Comparison of ENCODE assay signal across 23 mouse cellular contexts in genomic region chr19:38276226-38276625, GRCm38 (mm10). TPM values are rescaled to one million over a fixed set of nuclear protein-coding genes. Genes with fewer than 3 reads are reported as not detected.
DNase-seq lines count a peak whose midpoint lies in the region; ATAC-seq and TF ChIP-seq lines count a peak whose summit lies in the region.
"Had no signal": no experiment of that assay in that cellular context is flagged by ENCODE, and none has a peak within 500 bp of the region (broad histone marks: within the 10 kb centered on the region; RNA-seq: fewer than 3 reads in every experiment).

No protein-coding gene starts in this region.

- peak; percentile 17 for DNase-seq in heart, adult 11 months
- no peak for DNase-seq in heart, postnatal 14 days
- peak; percentile 75 for DNase-seq in midbrain, embryonic 11.5 days (ENCODE audit: low spot score, missing footprints)
- DNase-seq in midbrain, postnatal 0 days (ENCODE audit: low spot score) = no peak
- no peak for DNase-seq in spleen, postnatal 4 days (ENCODE audit: low spot score in 2 of 2)
- DNase-seq: adrenal gland, adult 2 months; adrenal gland, postnatal 14 days; cerebellum, adult 11-12 months; cerebellum, adult 8-10 months; cerebellum, postnatal 10 days; cerebellum, postnatal 36 days; gastrocnemius, postnatal 25 days; heart, adult 2 months had no signal

- H3K4me1 ChIP-seq in midbrain, embryonic 11.5 days (ENCODE audit: control insufficient read depth, insufficient read depth, low read length) = no peaks in the 10 kb centered on the region
- no peaks in the 10 kb centered on the region for H3K4me1 ChIP-seq in midbrain, postnatal 0 days (ENCODE audit: insufficient read depth, low read length)
- H3K4me1 ChIP-seq in cortical plate, adult 2 months (ENCODE audit: control insufficient read depth, insufficient read depth, low read length) = peaks cover 26% of the 10 kb centered on the region
- H3K4me1 ChIP-seq: forebrain, embryonic 12.5 days; heart, embryonic 10.5 days; heart, embryonic 13.5 days; hindbrain, embryonic 12.5 days; hindbrain, embryonic 15.5 days had no signal

- H3K4me2 ChIP-seq in midbrain, embryonic 11.5 days = no peak overlapping the region
- H3K4me2 ChIP-seq in midbrain, postnatal 0 days (ENCODE audit: low read depth, low read length, poor library complexity, severe bottlenecking) = no peak overlapping the region
- H3K4me2 ChIP-seq: forebrain, embryonic 12.5 days; heart, embryonic 13.5 days; hindbrain, embryonic 12.5 days; hindbrain, embryonic 15.5 days had no signal

- no peak overlapping the region for H3K9ac ChIP-seq in midbrain, embryonic 11.5 days (ENCODE audit: low read length)
- H3K9ac ChIP-seq in midbrain, postnatal 0 days (replicated peaks; ENCODE audit: low read length, poor library complexity, severe bottlenecking) = no peak overlapping the region
- H3K9ac ChIP-seq: forebrain, embryonic 12.5 days; heart, embryonic 13.5 days; hindbrain, embryonic 12.5 days; hindbrain, embryonic 15.5 days had no signal

- no peak overlapping the region for H3K27ac ChIP-seq in midbrain, embryonic 11.5 days (ENCODE audit: low read depth, low read length)
- no peak overlapping the region for H3K27ac ChIP-seq in midbrain, postnatal 0 days (ENCODE audit: low read depth, low read length)
- H3K27ac ChIP-seq in cortical plate, adult 2 months (ENCODE audit: insufficient read depth, low read length) = peak overlapping the region; percentile 72
- H3K27ac ChIP-seq: forebrain, embryonic 12.5 days; heart, adult 2 months; heart, embryonic 10.5 days; heart, embryonic 13.5 days; hindbrain, embryonic 12.5 days; hindbrain, embryonic 15.5 days had no signal

- ATAC-seq in midbrain, embryonic 11.5 days (ENCODE audit: low FRiP score) = no peak
- no peak for ATAC-seq in midbrain, postnatal 0 days (ENCODE audit: low FRiP score)
- ATAC-seq: CD4-positive, CD25-positive, alpha-beta regulatory T cell, adult 4 months had no signal

- H3K9me3 ChIP-seq in midbrain, embryonic 11.5 days (ENCODE audit: control insufficient read depth, low read length) = no peaks in the 10 kb centered on the region
- no peaks in the 10 kb centered on the region for H3K9me3 ChIP-seq in midbrain, postnatal 0 days (ENCODE audit: low read length)
- H3K9me3 ChIP-seq: forebrain, embryonic 12.5 days; heart, embryonic 10.5 days; heart, embryonic 13.5 days; hindbrain, embryonic 12.5 days; hindbrain, embryonic 15.5 days had no signal

- no peaks in the 10 kb centered on the region for H3K27me3 ChIP-seq in midbrain, embryonic 11.5 days (ENCODE audit: control insufficient read depth, insufficient read depth, low read length)
- H3K27me3 ChIP-seq in midbrain, postnatal 0 days (ENCODE audit: insufficient read depth, low read length) = no peaks in the 10 kb centered on the region
- H3K27me3 ChIP-seq: forebrain, embryonic 12.5 days; heart, embryonic 13.5 days; hindbrain, embryonic 12.5 days; hindbrain, embryonic 15.5 days had no signal

- no peak overlapping the region for H3K4me3 ChIP-seq in midbrain, embryonic 11.5 days (ENCODE audit: low read depth, low read length)
- no peak overlapping the region for H3K4me3 ChIP-seq in midbrain, postnatal 0 days (ENCODE audit: low read depth, low read length)
- no peak overlapping the region for H3K4me3 ChIP-seq in cortical plate, adult 2 months (ENCODE audit: insufficient read depth, low read length)
- H3K4me3 ChIP-seq: forebrain, embryonic 12.5 days; heart, adult 2 months; heart, embryonic 10.5 days; heart, embryonic 13.5 days; hindbrain, embryonic 12.5 days; hindbrain, embryonic 15.5 days had no signal

- WGBS in midbrain, embryonic 11.5 days = 85% methylated on average over 4 of the region's 4 CpGs
- 62% methylated on average over 4 of the region's 4 CpGs for WGBS in midbrain, postnatal 0 days

- no peak for TF ChIP-seq CTCF in midbrain, postnatal 0 days (IDR thresholded peaks at IDR 0.05)
- TF ChIP-seq CTCF in cortical plate, adult 2 months (IDR thresholded peaks at IDR 0.05; ENCODE audit: extremely low read depth, insufficient read depth, low read length) = no peak

- no peak for TF ChIP-seq POLR2A in cortical plate, adult 2 months (IDR thresholded peaks at IDR 0.05; ENCODE audit: extremely low read depth, insufficient read depth, low read length)

- intact Hi-C loops in heart, postnatal 14 days (cut with DNase I) = no loop called here

- H3K36me3 ChIP-seq in midbrain, embryonic 11.5 days (ENCODE audit: control insufficient read depth, insufficient read depth, low read length) = no peaks in the 10 kb centered on the region
- no peaks in the 10 kb centered on the region for H3K36me3 ChIP-seq in midbrain, postnatal 0 days (ENCODE audit: insufficient read depth, low read length)
- H3K36me3 ChIP-seq: forebrain, embryonic 12.5 days; heart, embryonic 10.5 days; heart, embryonic 13.5 days; hindbrain, embryonic 12.5 days; hindbrain, embryonic 15.5 days had no signal

RNA-seq across cellular contexts. Expression of gene Lgi1, which starts 11.9 kb away (rescaled TPM):
- 1 to 10 TPM; 1.6 to 1.8 TPM for total RNA-seq in heart, postnatal 14 days (2021)
- 2.0 and 2.5 TPM in 2 replicates for polyA plus RNA-seq in midbrain, embryonic 11.5 days (2014; fragmentation: Nextera tagmentation; extraction: Ambion mirVana)
- 27.0 and 32.8 TPM in 2 replicates for total RNA-seq in midbrain, postnatal 0 days (2014; rRNA removed)
- polyA plus RNA-seq in midbrain, postnatal 0 days (2015; fragmentation: Nextera tagmentation; extraction: Ambion mirVana) = 22.5 and 28.3 TPM in 2 replicates
- 80.9 and 90.5 TPM in 2 replicates for polyA plus RNA-seq in cortical plate, adult 2 months (2012; rRNA removed)
- total RNA-seq: hematopoietic stem cell, adult 5-6 weeks; MEL had no signal
- polyA plus RNA-seq: C2C12; heart, embryonic 13.5 days had no signal

RNA-seq across cellular contexts. Expression of gene Fra10ac1, which starts 52.3 kb away (rescaled TPM):
- total RNA-seq in heart, postnatal 14 days (2021) = 10 to 100 TPM; 11.2 to 12.1 TPM
- 45.7 and 47.5 TPM in 2 replicates for polyA plus RNA-seq in midbrain, embryonic 11.5 days (2014; fragmentation: Nextera tagmentation; extraction: Ambion mirVana)
- total RNA-seq in midbrain, postnatal 0 days (2014; rRNA removed) = 4.9 and 10.1 TPM in 2 replicates
- polyA plus RNA-seq in midbrain, postnatal 0 days (2015; fragmentation: Nextera tagmentation; extraction: Ambion mirVana) = 25.5 and 31.4 TPM in 2 replicates
- polyA plus RNA-seq in cortical plate, adult 2 months (2012; rRNA removed) = 21.4 and 24.9 TPM in 2 replicates

Comparison
In these comparisons a context has a peak if more than half of its experiments do, and no peak if none do; other contexts are left out.
1. DNase-seq: peak in heart, adult 11 months (single experiment) and midbrain, embryonic 11.5 days (single experiment); none in heart, postnatal 14 days (0 of 2), midbrain, postnatal 0 days (single experiment) and spleen, postnatal 4 days (0 of 2).